Mouse (Mus musculus): Measurements from ENCODE around the gene Fhl3.

Fhl3 gene

GRCm38 (mm10) chr4:124700248-124700971 lies at the start of gene Fhl3:
TSS of gene Fhl3 (plus strand) at chr4:124700701.
- peak in 1 of 2 experiments; percentile 21 for DNase-seq

- DNase-seq = peak; percentile 20 to 39
Observed at GRCm38 (mm10) chr4:124652886-124653285, 47.6 kb upstream of the Fhl3 start.

- peak in 1 of 2 experiments; percentile 35 for DNase-seq
Observed at GRCm38 (mm10) chr4:124656518-124656853, 44.0 kb upstream of the Fhl3 start, which contains the start of gene Pou3f1. TSS of gene Pou3f1 (plus strand) at chr4:124656807.

DNA sequence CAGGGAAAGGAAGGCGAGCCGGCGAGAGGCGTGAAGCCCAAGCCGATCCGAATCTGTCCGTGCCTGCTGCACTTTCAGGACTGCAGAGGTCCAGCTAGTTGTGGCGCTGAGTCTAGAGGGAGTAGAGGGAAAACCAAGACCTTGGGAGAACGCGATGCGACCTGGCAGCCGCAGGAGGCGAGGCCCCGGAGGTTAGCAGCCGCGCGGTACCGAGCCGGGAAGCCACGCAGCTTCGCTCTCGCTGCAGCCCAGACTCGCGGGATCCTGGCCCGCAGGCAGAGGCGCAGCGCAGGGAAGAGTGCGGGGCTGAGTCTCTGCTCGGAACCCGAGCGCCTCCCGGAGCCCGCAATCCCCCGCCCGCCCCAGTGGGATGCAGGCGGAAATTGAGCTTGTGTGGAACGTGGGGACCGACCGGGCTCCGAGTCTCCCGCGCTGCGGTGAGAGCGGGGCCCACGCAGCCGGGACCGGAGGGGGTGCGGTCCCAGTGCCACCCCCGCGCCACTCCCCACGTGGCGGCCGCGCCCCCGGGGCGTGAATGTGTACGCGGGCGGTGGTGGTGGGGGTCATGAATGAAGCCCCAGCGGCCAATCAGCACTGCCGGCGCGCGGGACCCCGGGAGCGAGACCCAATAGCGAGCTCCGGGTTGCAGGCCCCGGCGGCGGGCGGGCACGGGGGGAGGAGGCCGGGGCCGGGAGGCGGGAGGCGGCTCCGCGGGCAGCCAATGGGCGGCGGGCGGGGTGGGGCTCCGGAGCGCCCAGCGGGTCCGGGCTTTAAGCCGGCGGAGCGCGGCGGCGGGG lies 43.4 kb upstream of the Fhl3 start:
- peak; percentile 59 to 68 for DNase-seq

DNA sequence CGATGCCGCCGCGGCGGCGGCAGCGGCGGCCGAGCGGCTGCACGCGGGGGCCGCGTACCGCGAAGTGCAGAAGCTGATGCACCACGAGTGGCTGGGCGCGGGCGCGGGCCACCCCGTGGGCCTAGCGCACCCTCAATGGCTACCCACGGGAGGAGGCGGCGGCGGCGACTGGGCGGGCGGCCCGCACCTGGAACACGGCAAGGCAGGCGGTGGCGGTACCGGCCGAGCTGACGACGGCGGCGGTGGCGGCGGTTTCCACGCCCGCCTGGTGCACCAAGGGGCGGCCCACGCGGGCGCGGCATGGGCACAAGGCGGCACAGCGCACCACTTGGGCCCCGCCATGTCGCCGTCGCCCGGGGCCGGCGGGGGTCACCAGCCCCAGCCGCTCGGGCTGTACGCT lies 42.7 kb upstream of the Fhl3 start:
- peak in 1 of 2 experiments; percentile 14 for DNase-seq

GRCm38 (mm10) chr4:124658412-124658851 lies 42.1 kb upstream of the Fhl3 start:
- peak in 1 of 2 experiments; percentile 21 for DNase-seq

GRCm38 (mm10) chr4:124659251-124660217 lies 41.0 kb upstream of the Fhl3 start:
- peak in 1 of 2 experiments; percentile 21 for DNase-seq

GRCm38 (mm10) chr4:124660603-124661002 lies 39.9 kb upstream of the Fhl3 start:
- no peak for DNase-seq

DNA sequence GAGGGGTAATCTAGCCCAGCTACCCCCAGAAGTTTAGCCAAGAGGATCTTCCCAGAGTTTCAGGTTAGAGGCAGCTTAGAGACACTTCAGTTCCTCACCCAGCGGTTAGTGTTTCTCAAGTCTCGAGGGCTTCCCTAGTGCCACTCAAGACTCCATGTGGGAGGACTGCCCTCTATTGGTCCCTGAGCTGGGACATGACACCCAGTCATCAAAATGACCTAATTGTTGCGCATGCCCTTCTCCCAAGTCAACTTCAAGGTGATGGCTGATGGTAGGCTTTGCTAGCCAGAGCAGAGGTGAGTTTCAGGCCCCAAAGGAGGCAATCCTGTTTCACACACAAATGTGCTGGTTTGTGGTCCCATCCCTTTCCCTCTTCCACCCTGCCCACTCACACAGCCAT lies 37.5 kb upstream of the Fhl3 start:
- DNase-seq = peak in 1 of 2 experiments; percentile 17

- DNase-seq = no peak
Observed at GRCm38 (mm10) chr4:124664185-124664584, 36.3 kb upstream of the Fhl3 start.

GRCm38 (mm10) chr4:124664604-124665003 lies 35.9 kb upstream of the Fhl3 start:
- DNase-seq = no peak

DNA sequence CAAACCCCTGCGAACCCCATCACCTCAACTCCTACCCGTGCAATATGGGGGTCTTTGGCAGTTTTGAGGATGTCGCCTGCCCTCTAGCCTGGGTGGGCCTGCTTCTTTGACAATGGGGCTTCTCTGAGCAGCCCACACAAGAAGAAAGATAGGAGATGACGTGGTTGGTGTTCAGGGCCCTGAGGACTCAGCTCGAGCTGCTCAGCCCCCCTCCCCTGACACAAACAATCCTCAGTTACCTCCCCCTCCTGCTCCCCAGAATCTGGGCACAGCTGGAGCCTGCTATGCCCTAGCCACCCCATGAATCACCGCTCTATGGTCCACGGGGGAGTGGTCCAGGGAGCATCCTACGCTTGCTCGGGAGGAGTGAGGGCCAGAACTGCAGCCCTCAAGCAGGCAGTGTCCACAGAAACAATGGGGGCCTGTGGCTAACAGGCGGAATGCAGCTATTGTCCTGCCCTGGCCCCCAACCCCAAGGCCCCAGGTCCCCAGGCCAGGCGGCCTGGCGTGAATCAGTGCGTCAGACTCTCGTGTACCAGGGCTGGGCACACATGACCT lies 32.9 kb upstream of the Fhl3 start:
- DNase-seq = no peak

DNA sequence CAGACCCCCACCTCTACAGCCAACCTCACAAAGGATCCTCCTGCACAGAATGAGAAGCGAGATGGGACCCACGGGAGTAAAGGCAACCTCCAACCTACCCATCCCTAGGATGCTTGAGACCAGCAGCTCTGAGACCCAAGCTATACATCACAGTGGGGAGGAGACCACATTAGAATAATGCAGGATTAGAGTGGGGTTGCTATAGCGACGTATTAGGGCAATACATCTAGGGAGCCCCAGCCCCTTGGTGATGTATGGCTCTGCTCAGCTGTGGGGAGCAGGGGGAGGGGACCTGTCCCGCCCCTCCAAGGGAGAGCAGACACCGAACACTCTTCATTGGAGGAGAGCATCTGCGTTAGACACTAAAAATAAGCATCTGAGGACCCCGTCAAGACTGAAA lies 32.4 kb upstream of the Fhl3 start:
- no peak for DNase-seq

DNA sequence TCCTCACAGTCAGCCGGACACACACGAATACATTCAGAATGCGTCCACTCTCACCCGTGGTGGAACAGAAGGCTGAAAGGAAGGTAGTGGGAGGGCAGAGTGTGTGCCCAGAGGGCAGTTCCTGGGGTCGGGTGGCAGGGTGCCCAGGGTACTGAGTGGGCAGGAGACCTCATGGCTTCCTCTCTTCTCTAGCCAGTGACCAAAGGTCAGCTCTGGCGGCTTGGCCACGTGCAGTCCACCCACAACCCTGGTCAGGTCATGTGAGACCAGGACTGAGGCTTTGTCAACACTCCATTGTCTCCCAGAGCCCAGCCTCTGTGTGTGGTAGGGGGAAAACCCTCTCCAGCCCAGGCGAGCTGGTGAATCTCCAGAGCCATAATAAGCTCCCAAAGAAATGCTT lies 30.3 kb upstream of the Fhl3 start:
- DNase-seq = peak; percentile 17 to 33

GRCm38 (mm10) chr4:124671583-124671982 lies 28.9 kb upstream of the Fhl3 start:
- no peak for DNase-seq

- peak; percentile 79 to 81 for DNase-seq
Observed at GRCm38 (mm10) chr4:124672347-124673320, 27.9 kb upstream of the Fhl3 start.

DNA sequence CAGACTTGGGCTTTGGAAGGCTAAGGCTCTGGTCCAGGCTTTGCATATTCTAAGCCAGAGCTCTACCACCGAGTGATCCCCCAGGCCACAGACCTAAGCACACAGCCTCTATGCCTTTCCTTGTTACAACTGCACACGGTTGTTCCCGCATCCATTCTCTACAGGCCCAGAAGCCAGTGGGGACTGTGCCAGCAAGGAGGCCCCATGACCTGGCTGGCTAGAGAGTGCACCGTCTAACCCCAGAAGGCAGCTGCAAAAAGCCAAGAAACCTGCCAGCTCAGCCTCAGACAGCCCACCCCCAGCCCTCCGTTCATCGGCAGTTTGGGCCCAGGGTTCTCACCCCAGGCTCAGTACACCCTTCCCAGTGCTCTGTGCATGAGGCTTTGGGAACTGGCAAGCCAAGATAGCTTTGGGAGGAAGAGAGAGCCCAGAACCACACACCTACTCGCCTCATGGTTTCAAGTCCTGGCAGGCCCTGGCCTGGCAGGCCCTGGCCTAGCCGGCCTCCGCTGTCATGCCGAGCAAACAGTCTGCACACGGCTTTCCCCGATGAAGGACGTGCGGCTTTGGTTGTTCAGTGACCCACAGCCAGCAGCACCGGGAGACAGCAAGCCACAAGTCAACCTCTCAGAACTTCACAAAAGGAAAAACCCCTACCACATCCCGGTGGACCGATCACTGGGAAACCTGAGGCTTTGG lies 26.0 kb upstream of the Fhl3 start:
- peak; percentile 41 to 46 for DNase-seq

DNA sequence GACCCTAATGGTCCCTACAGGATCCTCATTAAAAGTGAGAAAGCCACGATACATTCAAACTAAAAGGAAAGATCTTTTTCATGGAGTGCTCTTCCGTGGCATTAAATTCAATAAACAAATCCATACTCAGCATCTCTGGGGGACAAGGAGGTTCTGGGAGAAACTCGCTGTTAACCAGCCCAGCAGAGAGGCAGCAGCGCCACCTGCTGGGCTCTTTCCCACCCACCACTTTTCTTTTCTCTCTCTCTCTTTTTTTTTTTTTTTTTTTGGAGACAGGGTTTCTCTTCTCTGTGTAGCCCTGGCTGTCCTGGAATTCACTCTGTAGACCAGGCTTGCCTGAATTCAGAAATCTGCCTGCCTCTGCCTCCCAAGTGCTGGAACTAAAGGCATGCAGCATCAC lies 25.5 kb upstream of the Fhl3 start:
- DNase-seq = peak; percentile 82 to 89

DNA sequence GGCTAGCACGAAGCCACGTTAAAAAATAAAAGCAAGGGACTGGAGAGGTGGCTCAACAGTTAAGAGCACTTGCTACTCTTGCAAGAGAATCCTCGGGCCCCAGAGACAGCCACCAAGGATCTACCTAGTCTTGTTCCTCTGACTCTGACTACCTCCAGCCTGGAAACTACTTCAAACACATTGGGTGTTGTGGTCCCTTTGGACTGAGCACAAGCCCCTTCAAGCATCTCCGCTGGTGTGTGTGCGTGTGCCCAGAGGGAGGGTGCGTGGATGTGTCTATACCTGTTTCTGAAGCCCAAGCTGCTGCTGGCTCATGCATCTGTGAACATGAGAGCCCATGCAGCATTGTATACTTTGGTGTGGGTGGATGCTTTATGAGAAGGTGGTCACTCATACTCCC lies 24.5 kb upstream of the Fhl3 start:
- no peak for DNase-seq

DNA sequence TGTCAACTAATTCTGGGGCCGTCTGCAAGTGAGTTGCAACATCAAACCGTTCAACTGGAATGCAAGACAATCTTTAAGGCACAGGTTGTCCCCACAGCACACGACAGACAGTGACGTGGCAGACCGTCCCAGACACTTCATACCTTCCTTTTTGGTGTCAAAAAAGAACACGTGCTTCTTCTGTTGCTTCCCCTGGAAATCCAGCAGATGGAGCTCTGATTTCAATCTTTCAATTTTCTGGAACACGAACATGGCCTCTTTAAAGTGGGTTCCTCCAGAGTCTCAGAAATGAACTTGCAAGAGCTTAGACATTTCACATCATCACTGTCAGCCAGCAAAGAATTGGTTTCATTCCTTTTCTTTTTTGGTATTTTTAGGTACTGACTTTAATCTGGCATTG lies 18.2 kb upstream of the Fhl3 start:
- peak in 1 of 2 experiments; percentile 29 for DNase-seq

DNA sequence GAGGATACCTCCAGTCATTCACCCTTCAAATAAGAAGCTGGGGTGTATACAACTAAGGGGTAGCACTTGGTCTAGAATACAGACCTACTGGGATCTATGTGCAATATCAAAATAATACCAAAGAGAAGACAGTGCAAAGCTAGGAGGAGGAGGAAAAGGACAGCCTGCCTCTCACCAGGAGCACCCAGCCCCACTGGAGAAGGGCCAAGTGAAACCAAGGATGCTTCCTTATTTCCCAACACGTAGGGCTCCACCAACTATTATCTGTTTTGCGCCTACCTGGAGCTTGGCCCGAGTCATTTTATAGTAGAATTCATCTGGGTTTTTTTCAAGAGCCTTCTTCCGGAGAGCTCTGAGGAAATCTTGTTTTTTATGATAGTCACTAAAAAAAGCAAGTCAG lies 17.0 kb upstream of the Fhl3 start:
- peak; percentile 62 to 69 for DNase-seq

Data from cerebellum, postnatal 14 days (tissue).